16 mouse cellular contexts compared by ENCODE assay signal in the genomic region with DNA sequence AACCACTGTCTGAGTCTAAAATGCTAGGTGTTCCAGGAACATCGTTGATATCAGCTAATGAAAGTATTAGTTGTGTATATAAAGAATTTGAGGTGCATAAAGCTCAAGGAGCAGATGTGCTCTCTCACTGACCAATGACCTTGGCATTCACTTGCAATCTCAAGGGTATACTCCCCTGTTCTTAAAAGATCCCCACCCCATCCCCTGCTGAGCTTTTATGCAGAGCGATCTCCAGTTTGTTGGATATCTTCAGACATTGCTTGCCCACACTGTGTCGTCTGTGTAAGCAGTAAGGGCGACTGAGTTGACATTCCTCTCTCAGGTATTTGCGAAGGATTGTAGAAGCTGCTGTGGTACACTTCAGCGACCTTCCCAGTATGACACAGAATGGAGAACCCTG.
DNase-seq lines count a peak whose midpoint lies in the region.
"Had no signal": no experiment of that assay in that cellular context is flagged by ENCODE, and none has a peak within 500 bp of the region (broad histone marks: within the 10 kb centered on the region; RNA-seq: fewer than 3 reads in every experiment).

No protein-coding gene starts in this region.

- DNase-seq in ES-CJ7 (ENCODE audit: low read depth, low spot score) (peak; percentile 92), R1 (ENCODE audit: low read depth, low spot score) (peak; percentile 93), ZHBTc4 (ENCODE audit: low read depth, low spot score) (peak; percentile 88)
- no peak for DNase-seq in thymus, postnatal 25 days
- no peak for DNase-seq in embryo, embryonic 10 days (ENCODE audit: low spot score)
- DNase-seq: adrenal gland, adult 2 months; adrenal gland, postnatal 10 days; adrenal gland, postnatal 25 days; B cell, adult 2 months; cerebellum, adult 11 months; cerebellum, adult 18-20 months; cerebellum, adult 8-10 months; cerebellum, adult 9-11 months; cerebellum, postnatal 14 days; cerebellum, postnatal 36 days; forebrain, postnatal 0 days had no signal

Comparison
In these comparisons a context has a peak if more than half of its experiments do, and no peak if none do; other contexts are left out.
1. DNase-seq: peak in ES-CJ7 (single experiment), R1 (single experiment) and ZHBTc4 (single experiment); none in thymus, postnatal 25 days (single experiment) and embryo, embryonic 10 days (single experiment).